Mouse (Mus musculus): Measurements from ENCODE around the gene Msl1.

DNA sequence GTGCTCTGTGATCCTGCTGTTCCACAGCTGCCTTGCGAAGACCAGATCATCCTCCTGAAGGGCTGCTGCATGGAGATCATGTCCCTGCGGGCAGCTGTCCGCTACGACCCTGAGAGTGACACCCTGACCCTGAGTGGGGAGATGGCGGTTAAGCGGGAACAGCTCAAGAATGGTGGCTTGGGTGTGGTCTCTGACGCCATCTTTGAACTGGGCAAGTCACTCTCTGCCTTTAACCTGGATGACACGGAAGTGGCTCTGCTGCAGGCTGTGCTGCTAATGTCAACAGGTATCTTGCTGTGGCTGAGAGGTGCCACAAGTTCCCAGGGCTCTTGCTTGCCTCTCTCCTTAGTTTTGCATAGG lies 31.8 kb upstream of the Msl1 start:
- no peak for TF ChIP-seq POLR2A (IDR thresholded peaks at IDR 0.05; ENCODE audit: borderline replicate concordance, extremely low read depth, low read depth, low read length)
- TF ChIP-seq CTCF (IDR thresholded peaks at IDR 0.05; ENCODE audit: insufficient read depth, low read length), result no peak
